Mouse (Mus musculus) bone marrow macrophage, adult 2 months (primary cell): ENCODE data around the gene 1110017D15Rik.

Experiments used
- CTCF ChIP-seq: IDR thresholded peaks from 2 replicates; pipeline ENCODE4 v1.5.1; 2012; ENCODE audit warnings: low read depth, mild to moderate bottlenecking, low read length, moderate library complexity
- POLR2A ChIP-seq: IDR thresholded peaks from 2 replicates; pipeline ENCODE4 v1.6.1; 2012; ENCODE audit warnings: mild to moderate bottlenecking, low read depth, low read length, borderline replicate concordance

DNA sequence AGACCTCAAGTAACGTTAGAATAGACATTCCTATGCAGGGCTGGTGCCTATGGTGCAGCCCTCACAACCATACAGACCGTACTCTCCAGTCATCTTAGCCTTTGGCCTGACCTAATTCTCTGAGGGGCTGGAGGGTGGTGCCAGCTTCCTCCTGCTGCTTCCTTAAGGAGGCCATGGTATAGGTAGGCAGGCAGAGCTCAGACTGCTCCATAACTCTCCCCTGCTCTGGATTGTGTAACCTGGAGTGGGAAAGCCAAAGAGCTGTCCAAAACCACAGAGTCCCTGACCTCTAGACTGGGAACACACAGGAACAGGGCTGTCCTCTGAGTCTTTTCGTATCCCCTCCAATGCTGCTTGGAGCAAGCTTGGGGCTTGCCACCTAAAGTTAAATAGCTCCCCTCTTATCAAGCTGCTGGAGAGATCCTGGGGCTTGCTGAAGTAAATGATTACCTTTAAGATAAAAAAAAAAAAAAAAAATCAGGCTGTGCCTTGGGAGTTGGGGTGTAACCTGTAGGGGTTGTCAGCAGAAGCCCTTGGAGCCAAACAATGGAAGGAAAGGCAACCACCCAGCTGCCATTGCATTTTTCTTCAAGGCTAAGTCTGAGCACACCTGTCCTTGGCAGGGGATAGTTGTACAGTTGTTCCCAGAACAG lies 23.5 kb downstream of the 1110017D15Rik start:
- TF ChIP-seq CTCF: no peak
- no peak for TF ChIP-seq POLR2A
